Mouse (Mus musculus): ENCODE measurements around the gene Olfr1256.

Olfr1256 gene

DNA sequence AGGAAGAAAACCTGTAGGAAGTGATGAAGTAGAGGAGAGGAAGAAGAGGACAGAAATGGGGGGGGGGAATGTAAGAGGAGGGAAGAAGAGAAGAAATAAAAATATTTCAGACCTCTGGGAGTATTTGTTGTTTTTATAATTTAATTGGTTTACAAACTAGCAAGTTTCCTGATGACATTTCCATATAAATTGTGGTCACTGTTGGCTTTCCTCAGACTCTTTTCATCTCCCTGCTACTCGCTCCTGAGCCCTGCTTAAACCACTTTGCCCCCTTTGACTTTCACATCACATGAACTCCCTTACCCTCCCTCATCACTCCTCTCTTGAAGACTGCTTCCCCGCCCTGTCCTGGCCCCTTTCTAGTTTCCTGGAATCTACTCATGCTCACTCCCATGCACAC lies at the start of gene Olfr1256:
Gene Olfr1256 (minus strand): TSS at position 101 of the 400 bp plus-strand sequence.
- DNase-seq (ENCODE audit: low read depth, low spot score) = no peak

DNA sequence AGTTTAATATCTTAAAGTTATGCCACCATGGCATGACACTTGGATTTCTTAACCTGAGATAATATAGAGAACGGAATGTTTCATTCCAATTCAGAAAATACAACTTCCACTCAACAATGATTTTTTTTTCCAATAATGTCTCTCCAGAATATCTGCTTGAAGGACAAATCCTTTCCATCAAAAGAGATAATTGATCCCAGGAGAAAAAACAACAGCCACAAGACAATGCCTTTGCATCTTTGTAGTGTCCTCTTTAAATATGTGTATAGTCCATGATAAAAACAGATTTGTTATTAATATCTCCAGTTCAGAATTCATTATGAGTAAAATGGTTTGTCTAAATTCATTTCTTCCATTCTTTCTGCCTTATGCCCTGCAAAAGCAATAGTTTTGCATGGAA lies 36.8 kb upstream of the Olfr1256 start, which contains the start of gene Olfr1257:
Gene Olfr1257 (plus strand): TSS at position 301 of the 400 bp plus-strand sequence.
- no peak for DNase-seq (ENCODE audit: low read depth, low spot score)

DNA sequence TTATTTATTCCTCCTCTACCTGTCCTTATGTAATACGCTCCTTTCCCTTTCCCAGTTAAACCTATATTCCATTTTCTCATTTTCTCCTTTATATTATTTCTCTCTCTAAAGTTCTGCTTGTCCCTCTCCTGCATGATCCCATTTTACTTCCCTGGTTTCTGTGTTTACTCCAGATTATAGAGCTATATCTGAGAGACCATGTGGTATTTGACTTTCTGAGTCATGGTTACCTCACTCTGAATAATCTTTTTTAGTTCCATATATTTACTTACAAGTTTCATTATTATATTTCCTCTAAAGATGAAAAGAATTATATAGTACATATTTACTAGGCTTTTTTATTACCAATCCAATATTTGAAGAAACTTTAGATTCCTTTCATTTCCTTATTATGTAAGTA lies 7.9 kb upstream of the Olfr1256 start:
- DNase-seq (ENCODE audit: low read depth, low spot score) = no peak

DNA sequence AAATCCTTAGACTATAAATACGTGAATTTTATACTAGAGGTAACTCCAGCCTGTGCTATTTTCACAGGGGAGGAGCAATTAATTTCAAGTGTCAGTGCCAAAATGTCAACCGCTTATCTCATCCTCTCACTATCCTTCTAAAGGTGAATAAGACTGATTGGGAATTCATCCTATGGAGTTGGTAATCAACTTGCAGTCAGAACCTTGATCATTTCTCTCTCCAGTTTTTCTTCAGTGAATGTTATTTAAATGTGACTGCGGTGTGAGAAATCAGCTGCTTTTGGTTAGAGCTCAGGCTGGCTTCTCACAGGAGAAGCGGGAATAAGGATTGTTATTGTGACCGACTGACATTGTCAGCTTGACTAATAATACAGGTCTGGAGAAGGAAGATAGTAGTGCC lies 6.8 kb upstream of the Olfr1256 start, which contains the start of gene Olfr48:
Gene Olfr48 (minus strand): TSS at position 101 of the 400 bp plus-strand sequence.
- no peak for DNase-seq (ENCODE audit: low read depth, low spot score)

DNA sequence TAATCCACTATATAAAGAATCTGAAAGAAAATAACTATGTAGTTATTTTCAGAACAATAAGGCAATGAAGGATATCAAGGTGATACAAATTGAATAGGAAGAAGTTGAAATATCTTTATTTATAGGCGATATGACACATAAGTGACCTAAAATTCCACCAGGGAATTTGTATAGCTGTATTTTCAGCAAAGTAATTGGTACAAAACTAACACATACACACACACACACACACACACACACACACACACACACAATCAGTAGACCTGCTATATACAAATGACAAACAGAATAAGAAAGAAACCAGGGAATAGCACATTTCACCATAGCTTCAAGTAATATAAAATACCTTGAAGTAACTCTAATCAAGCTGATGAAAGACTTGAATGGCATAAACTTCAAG lies 21.1 kb downstream of the Olfr1256 start:
- no peak for DNase-seq (ENCODE audit: low read depth, low spot score)

DNA sequence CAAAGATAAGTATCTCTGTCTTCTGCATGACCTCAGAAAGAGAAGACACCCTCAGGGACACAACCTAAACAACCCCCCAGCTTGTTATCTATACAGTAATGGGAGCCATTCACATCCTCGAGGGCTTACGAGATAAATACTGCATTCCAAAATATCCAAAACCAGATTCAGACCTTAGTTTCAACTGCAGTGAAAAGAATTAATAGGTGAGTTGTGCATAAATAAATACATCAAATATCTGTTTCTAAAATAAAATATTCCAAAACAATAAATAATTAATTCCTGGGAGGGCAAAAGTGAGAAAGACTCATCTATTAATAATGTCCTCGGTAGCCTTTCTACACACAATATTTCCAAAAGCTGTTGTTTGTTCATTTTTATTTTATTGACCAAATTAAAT lies 29.6 kb downstream of the Olfr1256 start, which contains the start of gene Olfr1255:
Gene Olfr1255 (plus strand): TSS at position 301 of the 400 bp plus-strand sequence.
- DNase-seq (ENCODE audit: low read depth, low spot score) = no peak

DNA sequence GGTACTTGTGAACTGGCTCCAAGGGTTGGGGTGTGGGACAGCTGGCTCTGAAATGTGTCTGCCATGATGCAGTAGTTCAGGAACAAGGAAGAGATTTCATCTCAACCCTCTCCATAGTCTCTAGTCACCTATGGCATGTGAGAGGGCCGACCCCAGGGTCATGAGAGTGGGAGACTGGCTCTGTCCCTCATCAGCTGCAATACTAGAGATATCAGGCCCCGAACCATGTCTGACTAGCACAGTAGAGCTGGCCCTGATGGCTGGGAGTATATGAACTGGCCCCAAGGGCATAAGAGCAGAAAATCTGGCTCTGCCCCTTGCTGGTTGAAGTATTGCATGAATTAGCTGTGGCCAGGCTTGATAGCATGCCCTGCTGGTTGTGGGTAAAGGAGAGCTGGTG lies 30.6 kb downstream of the Olfr1256 start:
- no peak for DNase-seq (ENCODE audit: low read depth, low spot score)

DNA sequence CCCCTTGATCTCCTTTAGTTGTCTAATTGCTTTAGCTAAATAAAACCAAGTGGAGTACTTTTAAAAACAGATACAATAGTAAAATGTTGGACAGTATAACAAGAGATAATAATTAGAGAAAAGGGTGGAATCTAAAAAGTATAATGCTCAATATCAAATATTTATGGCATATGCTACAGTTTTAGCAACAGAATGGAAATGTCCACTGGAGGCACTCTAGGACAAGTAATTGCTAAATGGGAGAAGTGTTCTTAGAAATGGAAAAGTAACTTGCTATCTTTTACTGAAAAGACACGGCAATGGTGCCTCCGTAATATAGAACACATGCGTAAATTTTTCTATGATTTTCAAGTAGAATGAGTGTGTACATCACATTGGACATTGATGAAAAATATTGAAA lies 41.8 kb downstream of the Olfr1256 start:
- no peak for DNase-seq (ENCODE audit: low read depth, low spot score)

DNA sequence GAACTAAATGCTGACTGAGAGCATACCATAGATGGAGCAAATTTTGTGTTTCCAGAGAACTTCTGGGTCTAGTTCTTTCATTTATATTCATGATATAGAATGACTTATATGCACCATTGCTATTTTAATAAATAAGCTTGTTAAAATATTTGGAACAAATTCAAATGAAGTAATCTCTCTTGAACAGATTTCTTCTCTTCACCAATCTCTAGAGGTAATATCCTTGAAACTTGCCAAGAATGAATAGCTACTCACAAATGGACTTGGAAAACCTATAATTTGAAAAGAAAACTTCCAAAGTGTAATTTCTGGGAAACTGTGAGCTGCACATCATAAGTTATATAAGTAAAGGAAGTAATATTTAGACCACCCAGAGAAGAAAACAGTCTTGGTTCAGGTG lies 47.8 kb downstream of the Olfr1256 start, which contains the start of gene Olfr1254:
Gene Olfr1254 (minus strand): TSS at position 101 of the 400 bp plus-strand sequence.
- DNase-seq (ENCODE audit: low read depth, low spot score) = no peak
